In the genomic region with DNA sequence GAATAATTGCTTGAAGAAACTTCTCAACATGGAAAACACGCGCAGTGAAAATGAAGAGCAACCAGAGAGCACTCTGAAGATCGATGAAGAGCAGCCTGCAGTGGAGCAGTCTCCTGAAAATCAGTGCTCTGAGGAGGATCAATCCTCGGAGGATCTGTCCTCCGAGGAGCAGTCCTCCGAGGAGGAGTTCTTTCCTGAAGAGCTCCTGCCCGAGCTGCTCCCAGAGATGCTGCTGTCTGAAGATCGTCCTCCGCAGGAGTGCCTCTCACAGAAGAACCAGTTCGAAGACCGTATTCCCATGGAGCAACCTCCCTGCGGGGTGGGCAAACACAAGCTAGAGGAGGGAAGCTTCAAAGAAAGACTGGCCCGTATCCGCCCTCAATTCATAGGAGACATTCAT, we compare ENCODE assay signal across 8 mouse cellular contexts. TPM values are rescaled to one million over a fixed set of nuclear protein-coding genes. Genes with fewer than 3 reads are reported as not detected.
DNase-seq lines count a peak whose midpoint lies in the region; ATAC-seq and TF ChIP-seq lines count a peak whose summit lies in the region.

No protein-coding gene starts in this region.

- intact Hi-C loops in gastrocnemius, postnatal 14 days (cut with DNase I; ENCODE audit: low total_unique reads): no loop called here

- peak; percentile 8 for DNase-seq in cerebellum, adult 11-12 months
- DNase-seq in cerebellum, adult 9-10 months: no peak
- peak; percentile 48 for DNase-seq in forebrain, embryonic 11.5 days (ENCODE audit: low spot score)
- DNase-seq in B cell, adult 2 months: no peak
- no peak for DNase-seq in gastrocnemius, postnatal 14 days

- no peaks in the 10 kb centered on the region for H3K36me3 ChIP-seq in E14TG2a.4 (ENCODE audit: insufficient read depth, low read length)
- H3K36me3 ChIP-seq in forebrain, embryonic 11.5 days (ENCODE audit: control insufficient read depth, insufficient read depth, low read length): no peaks in the 10 kb centered on the region
- H3K36me3 ChIP-seq in limb, embryonic 13.5 days: no peaks in the 10 kb centered on the region
- H3K36me3 ChIP-seq in neural tube, embryonic 14.5 days (ENCODE audit: control insufficient read depth, insufficient read depth, low read length): no peaks in the 10 kb centered on the region

- H3K4me2 ChIP-seq in forebrain, embryonic 11.5 days (ENCODE audit: low read depth, low read length, severe bottlenecking): peak overlapping the region; percentile 51
- peak overlapping the region; percentile 63 for H3K4me2 ChIP-seq in limb, embryonic 13.5 days (replicated peaks)
- peak overlapping the region; percentile 58 for H3K4me2 ChIP-seq in neural tube, embryonic 14.5 days (ENCODE audit: low read depth, low read length)

- H3K4me1 ChIP-seq in E14TG2a.4 (replicated peaks; ENCODE audit: low read depth, low read length): no peaks in the 10 kb centered on the region
- peaks cover 3% of the 10 kb centered on the region; the same call in 1 of the 2 replicates for H3K4me1 ChIP-seq in forebrain, embryonic 11.5 days (replicated peaks; ENCODE audit: control insufficient read depth, insufficient read depth, low read length)
- H3K4me1 ChIP-seq in limb, embryonic 13.5 days: no peaks in the 10 kb centered on the region
- no peaks in the 10 kb centered on the region for H3K4me1 ChIP-seq in neural tube, embryonic 14.5 days (ENCODE audit: control insufficient read depth, insufficient read depth, low read length)

- peak overlapping the region; percentile 75 for H3K4me3 ChIP-seq in E14TG2a.4 (replicated peaks; ENCODE audit: low read length)
- H3K4me3 ChIP-seq in forebrain, embryonic 11.5 days (ENCODE audit: low read depth, low read length): peak overlapping the region; percentile 43
- peak overlapping the region; percentile 53 for H3K4me3 ChIP-seq in limb, embryonic 13.5 days
- H3K4me3 ChIP-seq in neural tube, embryonic 14.5 days (ENCODE audit: low read depth, low read length): peak overlapping the region; percentile 41

- 23% methylated on average over 14 of the region's 14 CpGs for WGBS in forebrain, embryonic 11.5 days
- 18% methylated on average over 14 of the region's 14 CpGs for WGBS in limb, embryonic 13.5 days
- 23% methylated on average over 14 of the region's 14 CpGs for WGBS in neural tube, embryonic 14.5 days

- H3K9ac ChIP-seq in forebrain, embryonic 11.5 days (ENCODE audit: low read length): peak overlapping the region; percentile 65
- peak overlapping the region; percentile 70 for H3K9ac ChIP-seq in limb, embryonic 13.5 days
- peak overlapping the region; percentile 67 for H3K9ac ChIP-seq in neural tube, embryonic 14.5 days (replicated peaks; ENCODE audit: low read depth, low read length)

- no peaks in the 10 kb centered on the region for H3K9me3 ChIP-seq in E14TG2a.4 (ENCODE audit: low read length)
- H3K9me3 ChIP-seq in forebrain, embryonic 11.5 days (ENCODE audit: control insufficient read depth, low read length): no peaks in the 10 kb centered on the region
- H3K9me3 ChIP-seq in limb, embryonic 13.5 days: no peaks in the 10 kb centered on the region
- H3K9me3 ChIP-seq in neural tube, embryonic 14.5 days (ENCODE audit: control insufficient read depth, low read length): no peaks in the 10 kb centered on the region

- peak; percentile 12; the same call in 1 of the 2 replicates for ATAC-seq in forebrain, embryonic 11.5 days (replicated peaks; ENCODE audit: low FRiP score)
- peak; percentile 4; the same call in 1 of the 2 replicates for ATAC-seq in limb, embryonic 13.5 days (ENCODE audit: low FRiP score, low read depth)
- ATAC-seq in neural tube, embryonic 14.5 days (ENCODE audit: low read depth): peak; percentile 26; the same call in 1 of the 2 replicates

- H3K27ac ChIP-seq in forebrain, embryonic 11.5 days (ENCODE audit: low read depth, low read length): peak overlapping the region; percentile 37; the same call in 1 of the 2 replicates
- peak overlapping the region; percentile 79 for H3K27ac ChIP-seq in limb, embryonic 13.5 days
- peak overlapping the region; percentile 90 for H3K27ac ChIP-seq in neural tube, embryonic 14.5 days (ENCODE audit: low read depth, low read length)

- no peak for TF ChIP-seq CTCF in E14TG2a.4 (conservative IDR thresholded peaks at IDR 0.05; ENCODE audit: low read length)

- H3K27me3 ChIP-seq in E14TG2a.4 (ENCODE audit: insufficient read depth, low read length): no peaks in the 10 kb centered on the region
- H3K27me3 ChIP-seq in forebrain, embryonic 11.5 days (ENCODE audit: control insufficient read depth, insufficient read depth, low read length): peaks cover 2% of the 10 kb centered on the region; the same call in 1 of the 2 replicates
- peaks cover 7% of the 10 kb centered on the region; the same call in 1 of the 2 replicates for H3K27me3 ChIP-seq in limb, embryonic 13.5 days
- no peaks in the 10 kb centered on the region for H3K27me3 ChIP-seq in neural tube, embryonic 14.5 days (ENCODE audit: control insufficient read depth, insufficient read depth, low read length)

RNA-seq across cellular contexts. Expression of gene Tceal1, which starts 1.0 kb away (rescaled TPM):
- 9.7 and 11.2 TPM in 2 replicates for polyA plus RNA-seq in forebrain, embryonic 11.5 days (2014; fragmentation: Nextera tagmentation; extraction: Ambion mirVana)
- polyA plus RNA-seq in limb, embryonic 13.5 days (2015; fragmentation: Nextera tagmentation; extraction: Ambion mirVana): 13.8 and 14.9 TPM in 2 replicates
- 22.6 and 27.9 TPM in 2 replicates for polyA plus RNA-seq in neural tube, embryonic 14.5 days (2014; fragmentation: Nextera tagmentation; extraction: Ambion mirVana)
- 1 to 10 TPM; 2.6 to 2.8 TPM for total RNA-seq in gastrocnemius, postnatal 14 days (2021)

RNA-seq across cellular contexts. Expression of gene Morf4l2, which starts 34.7 kb away (rescaled TPM):
- polyA plus RNA-seq in forebrain, embryonic 11.5 days (2014; fragmentation: Nextera tagmentation; extraction: Ambion mirVana): 550 and 558 TPM in 2 replicates
- 676 and 684 TPM in 2 replicates for polyA plus RNA-seq in limb, embryonic 13.5 days (2015; fragmentation: Nextera tagmentation; extraction: Ambion mirVana)
- 525 and 546 TPM in 2 replicates for polyA plus RNA-seq in neural tube, embryonic 14.5 days (2014; fragmentation: Nextera tagmentation; extraction: Ambion mirVana)
- 100 to 1,000 TPM; 149 to 161 TPM for total RNA-seq in gastrocnemius, postnatal 14 days (2021)

Comparison
In these comparisons a context has a peak if more than half of its experiments do, and no peak if none do; other contexts are left out.
1. DNase-seq: peak in cerebellum, adult 11-12 months (single experiment) and forebrain, embryonic 11.5 days (single experiment); none in cerebellum, adult 9-10 months (single experiment), B cell, adult 2 months (0 of 2) and gastrocnemius, postnatal 14 days (single experiment).
2. H3K27ac ChIP-seq: peak in every context shown above with its lines; median percentile 90 in neural tube, embryonic 14.5 days; 79 in limb, embryonic 13.5 days; 37 in forebrain, embryonic 11.5 days.
3. Peak in every context shown above with its lines, with median percentiles within 50 percentile points of each other: H3K4me3 ChIP-seq, ATAC-seq, H3K4me2 ChIP-seq and H3K9ac ChIP-seq.